Mouse (Mus musculus) intestine, embryonic 16.5 days (tissue): ENCODE measurements around the gene Btg3. TPM values are rescaled to one million over a fixed set of nuclear protein-coding genes. Genes with fewer than 3 reads are reported as not detected.

ENCODE experiments used
- ATAC-seq: fragments of 200-750 bp; cut with Nextera tagmentation; 2 replicates; pipeline ENCODE4 v1.8.0; 2017; ENCODE audit warnings: moderate TSS enrichment, moderate library complexity
- H3K27ac ChIP-seq: fragments of 300-500 bp; sonication (generic); 2 replicates; pipeline ENCODE4 v1.5.1; 2014; ENCODE audit warnings: mild to moderate bottlenecking, low read length
- H3K27me3 ChIP-seq: fragments of 300-500 bp; sonication (generic); replicated peaks from 2 replicates; pipeline ENCODE4 v1.6.1; 2014; ENCODE audit warnings: low read length, control low read depth, mixed read lengths; ENCODE audit not compliant: control insufficient read depth, insufficient read depth
- H3K36me3 ChIP-seq: fragments of 300-500 bp; sonication (generic); 2 replicates; pipeline ENCODE4 v1.6.1; 2014; ENCODE audit warnings: low read length, control low read depth; ENCODE audit not compliant: control insufficient read depth, insufficient read depth
- H3K4me1 ChIP-seq: fragments of 300-500 bp; sonication (generic); 2 replicates; pipeline ENCODE4 v1.6.1; 2014; ENCODE audit warnings: low read length, control low read depth, mixed read lengths; ENCODE audit not compliant: control insufficient read depth, insufficient read depth
- H3K4me2 ChIP-seq: fragments of 300-500 bp; sonication (generic); 2 replicates; pipeline ENCODE4 v1.6.1; 2014; ENCODE audit warnings: low read depth, low read length, control low read depth
- H3K4me3 ChIP-seq: fragments of 300-500 bp; sonication (generic); 2 replicates; pipeline ENCODE4 v1.5.1; 2014; ENCODE audit warnings: mild to moderate bottlenecking, low read length
- H3K9ac ChIP-seq: fragments of 300-500 bp; sonication (generic); 2 replicates; pipeline ENCODE4 v1.6.1; 2014; ENCODE audit warnings: low read depth, low read length
- H3K9me3 ChIP-seq: fragments of 300-500 bp; sonication (generic); 2 replicates; pipeline ENCODE4 v1.6.1; 2016; ENCODE audit warnings: low read length, control low read depth; ENCODE audit not compliant: control insufficient read depth
- WGBS: fragments of 180-500 bp; shearing (Covaris S2); extraction: QIAGEN DNeasy Blood & Tissue Kit; methylation state at CpG from one replicate; pipeline ENCODE4 v1.1.7; 2014; 5-methylcytosine and 5-hydroxymethylcytosine counted together
- polyA plus RNA-seq: library from polyadenylated mRNA; unstranded; fragments of >200 nt; fragmentation: Nextera tagmentation; extraction: Ambion mirVana; gene quantifications from 2 replicates; pipeline ENCODE4 v1.2.1, GENCODE M21; 2015

Gene Btg3
- polyA plus RNA-seq, 1 experiment from 2014 or later: 9.4 TPM

- H3K9me3 ChIP-seq: no peaks in the 10 kb centered on the region
- H3K27ac ChIP-seq: no peak overlapping the region
- no peak overlapping the region for H3K9ac ChIP-seq
- 86% methylated on average over 9 of the region's 9 CpGs for WGBS
- no peaks in the 10 kb centered on the region for H3K27me3 ChIP-seq
- H3K4me1 ChIP-seq: peaks cover 8% of the 10 kb centered on the region; the same call in 1 of the 2 replicates
- H3K36me3 ChIP-seq: no peaks in the 10 kb centered on the region
- ATAC-seq: no peak
- no peak overlapping the region for H3K4me2 ChIP-seq
- H3K4me3 ChIP-seq: no peak overlapping the region
Observed at GRCm38 (mm10) chr16:78296114-78296513, 80.9 kb downstream of the Btg3 start.

- no peak overlapping the region for H3K4me3 ChIP-seq
- peaks cover 8% of the 10 kb centered on the region; the same call in 1 of the 2 replicates for H3K4me1 ChIP-seq
- no peaks in the 10 kb centered on the region for H3K27me3 ChIP-seq
- H3K36me3 ChIP-seq: no peaks in the 10 kb centered on the region
- peak; percentile 32; the same call in 1 of the 2 replicates for ATAC-seq
- H3K4me2 ChIP-seq: no peak overlapping the region
- H3K9ac ChIP-seq: no peak overlapping the region
- WGBS: 54% methylated on average over 4 of the region's 4 CpGs
- H3K9me3 ChIP-seq: no peaks in the 10 kb centered on the region
- H3K27ac ChIP-seq: no peak overlapping the region
Observed at GRCm38 (mm10) chr16:78295601-78296000, 81.4 kb downstream of the Btg3 start.

- peak overlapping the region; percentile 41; the same call in 1 of the 2 replicates for H3K27ac ChIP-seq
- no peaks in the 10 kb centered on the region for H3K36me3 ChIP-seq
- ATAC-seq: peak; percentile 80
- H3K4me1 ChIP-seq: peaks cover 8% of the 10 kb centered on the region; the same call in 1 of the 2 replicates
- WGBS: 42% methylated on average over 5 of the region's 5 CpGs
- H3K9me3 ChIP-seq: no peaks in the 10 kb centered on the region
- no peaks in the 10 kb centered on the region for H3K27me3 ChIP-seq
- peak overlapping the region; percentile 19; the same call in 1 of the 2 replicates for H3K4me2 ChIP-seq
- H3K4me3 ChIP-seq: no peak overlapping the region
- H3K9ac ChIP-seq: no peak overlapping the region
Observed at GRCm38 (mm10) chr16:78294606-78295275, 82.3 kb downstream of the Btg3 start.

GRCm38 (mm10) chr16:78294051-78294450 lies 82.9 kb downstream of the Btg3 start:
- H3K36me3 ChIP-seq: no peaks in the 10 kb centered on the region
- no peak overlapping the region for H3K4me2 ChIP-seq
- H3K4me3 ChIP-seq: no peak overlapping the region
- no peaks in the 10 kb centered on the region for H3K27me3 ChIP-seq
- WGBS: 93% methylated on average over 1 of the region's 1 CpGs
- H3K9ac ChIP-seq: no peak overlapping the region
- no peak overlapping the region for H3K27ac ChIP-seq
- peaks cover 8% of the 10 kb centered on the region; the same call in 1 of the 2 replicates for H3K4me1 ChIP-seq
- H3K9me3 ChIP-seq: no peaks in the 10 kb centered on the region
- ATAC-seq: no peak

GRCm38 (mm10) chr16:78283231-78283630 lies 93.8 kb downstream of the Btg3 start:
- no peak overlapping the region for H3K9ac ChIP-seq
- no peaks in the 10 kb centered on the region for H3K27me3 ChIP-seq
- H3K4me1 ChIP-seq: no peaks in the 10 kb centered on the region
- no peak overlapping the region for H3K27ac ChIP-seq
- 49% methylated on average over 5 of the region's 5 CpGs for WGBS
- no peaks in the 10 kb centered on the region for H3K9me3 ChIP-seq
- H3K4me3 ChIP-seq: no peak overlapping the region
- no peaks in the 10 kb centered on the region for H3K36me3 ChIP-seq
- H3K4me2 ChIP-seq: no peak overlapping the region
- ATAC-seq: no peak

Other genes with a start within 250 kb of the Btg3 start
- gene Cxadr, start 75.7 kb downstream of the Btg3 start, polyA plus RNA-seq: 51.4 and 61.1 TPM in 2 replicates
- 5.3 and 5.7 TPM in 2 replicates for gene D16Ertd472e, start 199.5 kb upstream of the Btg3 start, polyA plus RNA-seq